Mouse (Mus musculus): ENCODE measurements around the gene Suox.

DNA sequence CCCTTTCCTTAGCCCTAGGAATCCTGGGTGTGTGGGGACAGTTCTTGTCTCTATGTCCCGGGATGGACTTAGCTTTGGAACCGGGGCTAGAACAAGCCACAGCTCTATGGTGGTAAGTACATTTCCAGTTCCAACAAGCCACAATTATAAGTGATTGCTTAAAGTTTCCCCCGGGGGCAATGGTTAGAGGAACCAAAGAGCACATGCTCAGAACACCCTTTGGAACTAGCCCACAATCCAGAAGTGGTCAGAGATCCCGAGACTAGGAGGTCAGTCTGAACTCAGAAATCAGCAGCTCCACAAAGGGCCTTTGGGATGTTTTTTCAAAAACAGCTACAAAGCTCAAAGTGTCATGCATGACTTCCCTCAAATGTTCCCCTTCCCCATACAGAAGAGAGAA is 20.0 kb downstream of the Suox start:
- no peak for TF ChIP-seq CTCF (IDR thresholded peaks at IDR 0.05; ENCODE audit: low read depth)
- no peak for TF ChIP-seq EP300 (IDR thresholded peaks at IDR 0.05; ENCODE audit: low read depth)
